Mouse (Mus musculus): Measurements from ENCODE around the gene Slc25a24.

Gene Slc25a24

GRCm38 (mm10) chr3:109171070-109171778, 48.3 kb downstream of the Slc25a24 start:
- DNase-seq: peak; percentile 26

DNA sequence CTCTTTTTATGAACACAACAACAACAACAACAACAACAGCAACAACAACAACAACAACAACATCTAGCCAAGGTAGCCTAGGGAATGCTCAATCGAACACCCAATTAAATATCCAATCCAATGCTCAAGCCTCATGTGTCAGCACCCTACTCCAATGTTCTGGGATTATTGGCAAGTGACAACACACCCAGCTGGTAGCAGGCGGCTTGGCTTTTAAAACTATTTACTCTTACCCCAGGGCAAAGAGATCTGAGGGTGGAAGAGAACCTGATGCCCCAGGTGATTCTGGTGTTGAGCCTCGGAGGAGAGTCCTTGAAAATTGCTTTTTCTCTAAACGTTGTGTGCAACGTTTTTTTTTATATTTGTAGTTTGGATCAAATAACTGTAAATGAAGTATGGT, 51.4 kb downstream of the Slc25a24 start:
- no peak for DNase-seq

- DNase-seq: no peak
These were observed 55.8 kb downstream of the Slc25a24 start for GRCm38 (mm10) chr3:109178705-109179104.

- no peak for DNase-seq
These were observed 56.7 kb downstream of the Slc25a24 start for GRCm38 (mm10) chr3:109179528-109180076.

GRCm38 (mm10) chr3:109196166-109196565, 73.2 kb downstream of the Slc25a24 start:
- no peak for DNase-seq

GRCm38 (mm10) chr3:109199280-109199679, 76.3 kb downstream of the Slc25a24 start:
- DNase-seq: no peak

- DNase-seq: no peak
These were observed 89.4 kb downstream of the Slc25a24 start for GRCm38 (mm10) chr3:109212322-109212721.

GRCm38 (mm10) chr3:109216352-109216751, 93.4 kb downstream of the Slc25a24 start:
- no peak for DNase-seq
